Mouse (Mus musculus): ENCODE measurements at regions not wholly inside any gene's neighbourhood (a gene's known extent, or its start where the extent isn't known, plus 50 kb on each side); places are given as distances from the start of the nearest gene placed in this dataset.

DNA sequence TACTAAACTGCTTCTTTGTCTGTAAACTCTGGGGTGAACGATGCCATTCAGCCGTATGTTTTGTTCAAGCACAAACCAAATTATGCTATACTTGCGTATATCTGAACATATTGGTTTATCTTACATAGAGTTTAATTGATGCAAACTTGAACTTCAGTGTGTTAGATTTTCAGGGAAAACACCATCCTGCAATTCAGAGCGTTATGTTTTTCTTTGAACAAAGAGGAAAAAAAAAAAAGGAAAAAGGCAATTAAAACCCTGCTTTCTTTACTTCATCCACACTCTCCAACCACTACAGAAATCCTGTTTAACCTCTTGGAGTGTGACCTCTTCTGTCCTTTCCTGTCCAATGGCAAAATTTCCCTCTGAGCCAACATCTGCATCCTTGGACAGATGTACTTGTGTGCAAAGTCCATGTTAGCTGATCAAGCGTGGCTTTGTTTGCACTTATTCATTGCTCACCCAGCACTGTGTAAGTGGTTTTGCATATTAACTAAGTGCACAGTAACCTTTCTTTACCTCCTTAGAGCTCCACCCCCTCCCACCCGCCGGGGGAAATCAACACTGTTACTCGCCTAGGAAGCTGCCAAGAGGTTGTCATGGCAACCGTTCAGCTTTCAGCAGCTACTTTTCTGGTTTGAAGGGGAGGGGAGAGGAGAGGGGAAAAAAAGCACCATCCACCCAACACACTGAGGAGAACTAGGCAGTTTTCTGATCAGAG is 174.4 kb upstream of the Klf12 start:
- peak; percentile 85 to 89 for DNase-seq (ENCODE audit: low spot score in 2 of 2)

DNA sequence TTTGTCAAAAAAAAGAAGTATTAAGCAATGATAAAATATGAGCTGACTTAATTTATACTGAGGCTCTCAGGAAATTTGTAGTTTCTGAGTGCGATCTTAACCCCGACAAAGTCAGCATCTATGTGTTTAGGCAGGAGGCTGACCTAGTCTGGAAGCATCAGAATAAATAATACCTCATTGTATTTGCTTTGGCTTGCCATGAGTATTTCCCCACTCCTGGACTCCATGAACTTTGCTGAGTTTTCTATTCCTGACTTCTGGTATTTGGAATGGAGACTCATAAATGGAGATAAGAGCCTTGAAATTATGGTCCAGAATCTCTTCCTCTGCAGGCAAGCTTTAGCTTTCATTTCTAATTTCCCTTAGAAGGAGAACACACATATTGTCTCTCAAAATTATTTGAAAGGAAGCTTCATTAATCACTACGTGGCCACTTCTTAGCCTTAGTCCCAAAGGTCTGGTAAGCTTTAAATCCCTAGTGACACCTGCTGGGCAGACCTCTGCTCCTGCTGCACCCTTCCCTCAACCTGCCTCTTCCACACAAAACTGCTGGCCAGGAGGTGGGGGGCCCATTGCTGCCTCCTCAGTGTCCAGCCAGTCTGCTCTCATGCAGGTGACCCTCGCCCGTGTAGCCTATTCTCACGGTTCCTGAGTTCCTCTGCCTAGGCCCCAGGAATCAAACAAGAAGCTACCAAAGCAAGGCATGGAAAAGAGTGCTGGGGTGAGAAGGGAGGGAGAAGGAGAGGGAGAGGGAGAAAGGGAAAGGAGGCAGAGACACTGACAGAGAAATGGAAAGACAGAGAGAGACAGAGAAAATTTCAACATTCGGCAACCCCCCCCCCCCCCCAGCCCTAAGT is 173.6 kb upstream of the Klf12 start:
- DNase-seq (ENCODE audit: low spot score in 2 of 2): no peak

DNA sequence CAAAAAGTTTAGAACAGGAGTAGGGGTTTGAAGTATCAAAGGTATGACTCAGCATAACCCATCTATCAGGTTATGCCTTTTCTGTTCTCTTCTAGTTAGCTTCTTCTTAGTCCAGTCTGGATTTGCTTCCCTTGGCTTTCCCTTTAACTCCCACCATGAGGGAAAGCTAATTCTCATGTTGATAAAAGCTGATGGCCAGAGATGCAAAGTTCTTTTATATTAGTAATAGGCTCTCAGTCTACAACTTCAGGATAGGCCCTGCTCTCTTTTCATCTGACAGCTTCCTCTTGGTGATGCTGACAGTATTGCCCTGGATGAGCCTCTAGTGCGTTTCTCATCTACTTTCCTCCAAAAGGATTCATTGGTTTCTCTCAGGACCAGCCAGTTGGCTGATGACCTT is 161.7 kb upstream of the Klf12 start:
- DNase-seq (ENCODE audit: low spot score in 2 of 2): no peak

DNA sequence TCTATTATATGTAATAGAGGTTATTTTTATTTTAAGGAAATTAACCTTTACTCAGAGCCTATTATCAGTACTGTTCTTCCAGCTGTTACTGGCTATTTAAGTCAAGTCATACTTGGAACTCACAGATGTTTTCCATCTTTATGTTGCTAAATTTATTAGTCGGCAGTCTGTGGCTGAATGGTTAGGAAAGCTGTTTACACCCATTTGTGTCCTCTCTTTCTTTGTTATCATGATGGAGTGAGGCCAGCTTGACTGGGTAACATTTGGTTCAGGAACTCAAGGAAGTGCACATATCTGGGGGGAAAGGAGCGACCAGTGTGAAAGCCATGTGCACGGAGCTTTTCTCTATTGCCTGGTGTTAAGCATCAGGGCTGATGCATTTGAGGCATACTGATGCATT is 160.4 kb upstream of the Klf12 start:
- no peak for DNase-seq (ENCODE audit: low spot score in 2 of 2)

DNA sequence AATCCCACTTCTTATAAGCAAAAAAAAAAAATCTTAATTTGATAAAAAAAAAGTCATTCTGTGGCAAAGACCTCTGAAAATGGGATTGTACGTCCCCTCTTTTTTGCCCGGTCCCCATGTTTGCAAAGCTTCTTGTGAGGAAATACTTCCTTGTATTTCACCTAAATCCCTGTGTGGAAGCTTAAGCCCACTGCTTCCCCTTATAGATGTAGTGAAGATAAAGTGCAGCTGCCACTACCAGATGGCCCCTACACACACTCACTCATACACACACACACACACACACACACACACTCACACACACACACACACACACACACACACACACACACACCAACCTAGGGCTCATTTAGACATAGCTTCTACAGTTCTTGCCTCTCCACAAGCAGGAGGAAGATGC is 159.6 kb upstream of the Klf12 start:
- no peak for DNase-seq (ENCODE audit: low spot score in 2 of 2)

DNA sequence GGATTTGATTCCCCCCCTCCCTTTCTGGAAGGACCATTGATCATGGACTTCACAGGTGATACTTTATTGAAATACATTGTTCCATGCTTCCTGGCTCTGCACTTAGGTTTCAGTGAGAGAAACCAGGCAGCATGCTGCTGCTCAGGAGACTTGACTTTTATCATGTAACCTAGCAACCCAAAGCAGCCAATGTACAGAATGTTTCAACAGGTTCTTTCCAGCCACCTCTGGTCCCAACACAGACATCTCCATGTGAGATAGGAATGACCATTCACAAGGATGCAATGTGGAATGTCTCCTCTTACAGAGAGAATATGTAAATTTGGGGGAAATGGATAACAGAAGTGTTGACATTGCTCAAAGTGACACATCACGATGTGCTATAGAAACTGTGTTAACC is 153.1 kb upstream of the Klf12 start:
- DNase-seq (ENCODE audit: low spot score in 2 of 2): no peak

DNA sequence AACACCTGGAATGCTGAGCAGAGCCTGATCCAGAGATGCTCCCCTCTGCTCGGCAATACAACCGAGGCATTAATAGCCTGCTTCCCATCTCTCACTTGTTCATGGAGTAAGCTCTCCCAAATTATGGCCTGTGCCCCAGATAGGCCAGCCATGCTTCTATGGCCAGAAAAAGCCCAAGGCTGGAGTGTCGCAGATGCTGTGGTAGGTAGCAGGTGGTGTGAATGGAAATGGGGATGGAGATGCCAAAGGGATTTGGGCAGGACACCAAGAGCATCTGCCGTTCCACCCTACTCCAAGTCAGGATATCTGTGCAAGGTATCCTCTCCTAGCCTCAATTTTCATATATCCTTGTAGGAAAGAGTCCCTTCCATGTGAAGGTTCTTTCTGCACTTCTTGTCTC is 145.2 kb upstream of the Klf12 start:
- no peak for DNase-seq (ENCODE audit: low spot score in 2 of 2)

DNA sequence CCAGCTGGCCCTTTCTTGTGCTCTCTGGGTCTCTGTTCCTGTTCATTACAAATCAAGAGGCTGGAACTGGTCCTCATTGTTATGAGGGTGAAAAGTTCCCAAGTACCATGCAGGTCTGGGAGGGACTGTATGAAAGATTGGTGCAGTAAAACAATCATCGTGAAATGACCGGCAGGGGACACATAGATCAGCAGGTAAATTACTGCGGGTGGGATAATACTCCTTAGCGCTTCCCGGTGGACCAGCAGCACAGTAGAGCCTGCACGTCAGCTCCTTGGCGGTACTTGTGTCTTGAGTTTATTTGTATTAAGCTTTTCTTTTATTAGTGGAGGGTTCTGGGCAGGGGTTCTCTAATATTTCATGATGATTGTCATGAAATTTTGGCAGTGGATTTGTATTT is 141.9 kb upstream of the Klf12 start:
- DNase-seq (ENCODE audit: low spot score in 2 of 2): no peak

DNA sequence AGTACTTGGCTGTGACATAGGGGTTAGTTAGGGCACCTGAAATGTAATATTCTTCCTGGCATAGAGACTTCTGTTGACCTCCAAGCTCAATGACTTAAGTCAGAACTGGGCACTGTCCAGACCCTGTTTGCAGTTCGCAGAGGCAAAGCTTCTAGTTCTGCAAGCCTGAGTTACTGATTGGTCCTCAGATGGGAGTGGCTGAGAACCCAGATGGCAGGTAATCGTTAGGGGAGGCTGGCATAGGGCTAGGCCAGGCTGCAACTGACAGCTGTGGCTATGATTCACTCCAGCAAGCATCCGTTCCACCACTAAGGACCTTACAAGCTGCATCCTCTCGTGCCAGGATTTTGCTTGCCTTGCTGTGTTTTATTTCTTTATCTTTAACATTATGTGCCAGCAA is 139.3 kb upstream of the Klf12 start:
- DNase-seq (ENCODE audit: low spot score in 2 of 2): no peak

DNA sequence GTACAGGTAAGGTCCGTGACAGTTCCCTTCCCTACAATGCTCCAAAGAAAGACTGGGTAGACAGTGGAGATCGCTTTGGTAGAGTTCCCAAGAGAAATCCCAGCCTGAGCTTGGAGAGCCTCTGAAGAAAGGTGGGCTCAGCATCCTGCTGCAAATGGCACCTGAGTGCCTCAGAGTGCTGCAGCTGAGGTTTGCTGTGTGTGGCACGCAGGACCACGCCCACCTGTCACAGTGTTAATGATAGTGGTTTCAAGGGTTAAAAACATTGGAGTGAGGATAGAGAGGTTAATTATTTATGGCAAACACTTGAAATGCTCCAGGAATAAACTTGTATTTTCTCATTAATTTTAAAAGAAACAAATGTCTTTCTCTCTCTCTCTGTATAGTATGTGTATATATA is 137.2 kb upstream of the Klf12 start:
- DNase-seq (ENCODE audit: low spot score in 2 of 2): no peak

DNA sequence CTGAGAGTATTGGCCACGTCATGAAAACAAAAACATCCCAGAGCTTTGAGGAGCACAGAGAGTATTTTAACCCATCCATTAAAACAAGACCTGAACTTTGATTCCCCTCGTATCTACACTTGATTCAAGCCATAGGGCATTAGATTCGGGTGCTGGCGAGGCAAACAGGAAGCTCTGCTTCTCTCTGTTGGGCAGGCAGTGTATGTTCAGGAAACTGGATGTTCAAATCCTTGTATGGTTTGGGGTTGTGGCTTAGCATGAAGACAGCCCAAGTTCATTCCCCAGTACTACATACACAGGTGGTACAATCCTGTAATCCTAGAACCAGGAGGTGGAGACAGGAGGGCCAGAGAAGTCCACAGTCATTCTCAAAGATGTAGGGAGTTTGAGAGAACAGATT is 130.6 kb upstream of the Klf12 start:
- no peak for DNase-seq (ENCODE audit: low spot score in 2 of 2)

DNA sequence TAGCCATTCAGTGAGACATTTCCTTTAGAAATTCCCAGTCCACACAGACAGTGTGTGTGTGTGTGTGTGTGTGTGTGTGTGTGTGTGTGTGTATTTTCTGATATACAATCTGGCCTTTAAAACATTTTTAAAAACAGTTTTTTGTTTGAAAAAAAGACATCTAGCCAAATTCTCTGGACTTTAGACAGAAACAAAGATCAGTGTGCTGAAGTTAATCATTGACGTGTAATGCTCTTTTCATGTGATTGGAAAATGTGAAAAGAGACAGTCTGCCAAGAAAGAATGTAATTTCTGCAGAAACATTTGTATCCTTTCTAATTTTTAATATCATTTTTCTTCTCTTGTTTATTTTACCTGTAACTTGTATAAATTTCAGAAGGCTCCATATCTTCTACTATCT is 127.7 kb upstream of the Klf12 start:
- no peak for DNase-seq (ENCODE audit: low spot score in 2 of 2)

DNA sequence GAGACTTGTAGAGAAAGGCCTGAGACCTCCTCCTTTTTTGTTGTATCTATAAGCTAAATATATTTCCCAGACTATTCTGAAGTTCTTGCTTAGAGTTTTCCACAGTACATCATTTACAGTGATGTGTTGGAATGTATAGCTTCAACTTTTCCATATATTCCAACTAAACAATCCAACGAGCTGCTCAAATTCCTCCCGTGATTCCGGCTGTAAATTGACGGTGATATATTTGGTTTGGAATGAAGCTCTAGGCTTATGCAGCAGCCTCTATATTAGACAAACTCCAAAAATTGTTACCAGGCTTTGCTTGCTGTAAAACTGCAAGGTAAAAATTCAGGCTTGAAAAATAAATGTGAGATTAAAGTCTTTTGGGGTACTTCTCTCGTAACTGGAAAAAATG is 112.7 kb upstream of the Klf12 start:
- no peak for DNase-seq (ENCODE audit: low spot score in 2 of 2)

DNA sequence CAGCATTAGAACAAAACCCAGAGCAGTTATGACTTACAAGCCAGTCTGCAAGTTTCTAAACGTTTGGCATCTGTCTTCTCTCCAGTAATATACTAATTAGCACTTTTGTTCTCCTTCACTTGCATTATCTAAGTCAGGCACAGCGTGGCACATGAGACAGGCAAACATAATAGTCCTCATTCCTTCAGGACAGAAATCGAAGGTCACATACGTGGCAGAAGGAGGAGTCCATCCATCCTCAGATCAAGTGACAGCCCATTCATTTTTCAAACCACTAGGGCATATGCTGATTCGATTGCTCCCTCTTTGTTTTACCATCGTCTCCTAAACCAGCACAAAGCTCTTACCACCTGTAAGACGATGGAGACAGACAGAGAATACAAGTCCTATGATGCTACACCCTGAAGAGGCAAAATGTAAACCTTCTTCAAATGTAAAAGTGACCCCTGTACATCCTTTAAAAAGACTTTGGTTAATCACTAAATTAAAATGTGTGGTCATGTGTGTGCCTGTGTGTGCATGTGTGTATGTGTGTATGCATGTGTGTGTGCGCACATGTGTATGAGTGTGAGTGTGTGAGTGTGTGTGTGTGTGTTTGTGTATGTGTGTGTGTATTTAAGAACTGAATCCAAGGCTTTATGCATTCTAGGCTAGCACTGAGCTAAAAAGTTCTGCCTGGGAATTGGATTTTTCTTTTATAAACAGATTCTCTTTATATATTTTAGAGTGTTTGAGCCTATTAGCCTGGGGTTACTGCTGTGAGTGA is 90.9 kb upstream of the Klf12 start:
- DNase-seq (ENCODE audit: low spot score in 2 of 2): no peak

DNA sequence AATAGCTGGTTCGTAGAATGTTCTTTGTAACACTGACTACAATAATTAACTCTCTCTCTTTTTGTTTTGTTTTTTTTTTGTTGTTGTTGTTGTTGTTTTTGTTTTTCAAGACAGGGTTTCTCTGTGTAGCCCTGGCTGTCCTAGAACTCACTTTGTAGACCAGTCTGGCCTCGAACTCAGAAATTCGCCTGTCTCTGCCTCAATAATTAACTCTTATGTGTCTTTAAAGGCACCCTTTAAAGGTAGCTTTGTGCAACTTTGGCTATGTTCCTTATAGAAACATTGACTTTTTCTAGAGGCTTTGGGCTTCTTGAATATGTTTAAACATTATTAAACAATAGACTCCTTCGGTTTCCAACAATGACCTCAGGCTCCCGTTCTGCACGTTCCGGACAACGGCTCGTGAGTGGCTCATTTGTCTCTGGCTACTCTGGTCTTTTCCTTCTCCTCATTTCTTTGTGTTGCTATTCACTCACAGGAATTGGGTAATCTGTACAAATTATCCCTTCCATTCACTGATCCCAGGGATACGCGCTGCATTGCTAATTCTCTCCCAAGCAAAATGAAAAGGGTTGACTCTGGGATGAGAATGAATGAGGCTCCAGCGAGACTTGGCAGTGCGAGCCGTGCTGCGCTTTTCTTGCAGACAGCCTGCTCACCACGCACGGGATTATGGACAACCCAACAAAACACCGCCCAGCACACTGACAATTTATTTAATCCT is 90.2 kb upstream of the Klf12 start:
- DNase-seq (ENCODE audit: low spot score in 2 of 2): peak; percentile 35 to 48

DNA sequence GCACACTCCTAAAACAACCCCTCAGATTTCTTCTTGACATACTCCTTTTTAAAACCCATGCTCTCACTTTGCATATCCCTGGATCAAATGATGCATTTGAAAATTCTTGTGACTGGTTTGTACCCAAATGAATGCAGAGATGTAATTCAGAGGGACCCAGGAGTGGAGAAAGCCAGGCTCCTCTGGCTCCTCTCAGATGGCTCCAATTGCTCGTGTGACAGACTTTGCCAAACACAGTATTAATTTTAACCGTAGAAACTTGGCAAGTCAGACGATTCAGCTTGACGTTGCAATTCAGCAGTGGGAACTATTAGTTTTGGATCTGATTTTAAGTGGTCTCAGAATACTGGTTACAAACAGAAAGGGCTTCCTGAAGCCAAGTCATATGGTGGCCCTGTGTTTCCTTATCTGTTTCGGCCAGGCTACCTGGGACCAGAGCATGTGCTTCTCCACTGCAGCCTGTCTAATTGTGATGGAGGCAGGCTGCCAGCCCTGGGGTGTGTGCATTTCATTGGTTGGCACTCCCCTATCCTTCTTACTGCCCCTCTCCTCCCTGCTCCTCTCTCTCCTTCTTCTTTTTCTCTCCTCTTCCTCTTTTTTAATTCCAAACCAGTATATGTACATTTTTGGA is 81.9 kb upstream of the Klf12 start:
- no peak for DNase-seq (ENCODE audit: low spot score in 2 of 2)

DNA sequence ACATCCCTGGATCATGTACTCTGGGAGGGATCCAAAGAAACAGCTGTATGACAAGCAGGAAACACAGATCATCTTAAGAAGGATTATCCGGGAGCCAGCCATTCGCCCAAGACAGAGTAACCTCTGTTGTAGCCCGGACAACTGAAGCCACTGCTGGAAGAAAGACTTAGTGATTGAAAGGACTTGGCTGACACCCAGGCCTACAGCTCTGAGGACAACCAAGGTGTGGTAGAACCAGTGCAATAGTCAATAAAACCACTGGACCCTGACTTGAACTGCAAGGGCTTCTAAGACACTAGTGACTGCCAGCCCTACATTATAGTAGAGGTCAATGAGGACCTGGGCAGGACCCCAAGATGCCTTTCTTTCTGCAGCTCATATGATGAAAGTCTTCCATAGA is 78.3 kb upstream of the Klf12 start:
- no peak for DNase-seq (ENCODE audit: low spot score in 2 of 2)

DNA sequence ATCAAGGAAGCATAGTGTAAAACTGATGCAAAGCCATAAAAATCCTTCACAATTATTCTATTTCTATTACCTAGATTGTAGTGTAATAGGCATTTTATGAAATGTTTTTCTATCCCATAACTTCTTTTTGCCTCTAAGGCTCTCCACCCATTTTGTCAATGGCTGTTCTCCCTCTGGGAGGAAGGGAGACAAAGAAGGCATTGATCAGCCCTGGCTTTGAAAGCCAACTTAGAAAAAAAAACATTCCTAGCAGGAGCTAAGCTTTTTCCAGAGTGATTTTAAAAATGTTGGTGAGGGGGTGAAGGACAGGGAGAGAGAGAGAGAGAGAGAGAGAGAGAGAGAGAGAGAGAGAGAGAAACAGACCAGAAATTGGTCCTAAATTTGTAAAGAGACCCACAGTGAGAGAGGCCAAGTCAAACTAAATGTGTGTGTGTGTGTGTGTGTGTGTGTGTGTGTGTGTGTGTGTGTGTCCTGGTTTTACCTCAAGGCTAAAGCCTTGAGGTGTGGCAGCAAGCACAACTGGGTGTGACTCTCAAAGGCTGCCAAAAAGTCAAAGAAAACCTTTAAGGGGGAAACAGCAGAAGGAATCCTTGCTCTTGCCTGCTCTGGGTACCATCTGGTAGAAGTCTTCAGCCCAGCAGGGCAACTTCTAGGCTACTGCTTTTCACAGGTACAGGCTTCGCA is 77.0 kb upstream of the Klf12 start:
- no peak for DNase-seq (ENCODE audit: low spot score in 2 of 2)

DNA sequence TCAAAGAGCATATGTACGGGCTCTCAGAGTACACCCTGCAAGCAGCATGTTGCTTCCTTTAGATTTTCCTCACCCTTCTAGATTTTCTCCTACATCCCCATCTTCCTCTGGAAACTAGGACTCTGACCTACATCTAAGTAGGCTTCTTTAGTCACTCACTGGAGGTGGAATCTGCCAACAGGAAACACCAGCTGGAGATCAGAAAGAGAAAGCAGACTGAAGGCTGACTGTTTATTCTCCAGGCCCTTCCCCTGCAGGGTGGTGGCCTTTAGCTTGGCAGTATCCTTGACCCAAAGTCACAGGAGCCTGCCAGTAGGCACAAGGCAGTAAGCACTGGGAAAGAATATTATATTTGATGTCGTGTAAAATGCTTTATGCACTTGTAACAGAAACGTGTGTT is 75.4 kb upstream of the Klf12 start:
- peak in 1 of 2 experiments; percentile 11 for DNase-seq (ENCODE audit: low spot score in 2 of 2)

DNA sequence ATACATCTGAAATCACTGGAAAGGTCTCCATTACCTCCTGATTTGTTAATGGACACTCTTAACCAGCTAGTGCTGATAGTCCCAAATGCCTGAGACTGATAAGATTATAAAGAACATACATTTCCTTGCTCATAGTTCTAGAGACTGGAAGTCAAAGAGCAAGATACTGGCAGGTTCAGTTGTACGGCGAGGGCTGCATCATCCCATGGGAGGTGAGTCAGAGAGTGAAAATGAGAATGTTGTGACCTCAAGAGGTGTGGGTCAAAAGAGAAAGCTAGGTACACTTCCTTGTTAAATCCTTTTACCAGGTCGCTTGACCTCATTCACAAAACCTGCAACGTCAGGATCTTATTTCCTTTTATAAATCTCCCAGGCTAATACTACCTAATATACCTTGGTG is 72.7 kb upstream of the Klf12 start:
- no peak for DNase-seq (ENCODE audit: low spot score in 2 of 2)

DNA sequence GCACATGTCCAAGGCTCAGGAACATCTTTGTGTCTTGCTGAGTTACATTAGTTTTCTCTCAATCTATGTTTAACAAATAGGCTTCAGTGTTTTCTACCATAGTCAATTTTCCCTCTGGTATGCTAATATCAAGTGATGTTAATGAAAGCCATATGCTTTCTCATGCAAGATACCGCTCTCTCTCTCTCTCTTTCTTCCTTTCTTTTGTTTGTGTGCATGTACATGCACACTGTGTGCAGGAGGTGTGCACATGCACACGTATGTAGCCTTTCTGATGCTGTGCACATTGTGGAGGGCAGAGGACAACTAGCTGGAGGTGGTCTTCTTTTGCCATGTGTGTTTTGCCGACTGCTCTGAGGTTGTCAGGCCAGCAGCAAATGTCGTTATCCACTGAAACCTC is 69.0 kb upstream of the Klf12 start:
- no peak for DNase-seq (ENCODE audit: low spot score in 2 of 2)
